Mouse (Mus musculus) activated CD4-positive, CD25-positive, alpha-beta regulatory T cell, adult 9 weeks (primary cell): ENCODE results near the gene Prss21. TPM values are rescaled to one million over a fixed set of nuclear protein-coding genes. Genes with fewer than 3 reads are reported as not detected.

ENCODE experiments used
- polyA plus RNA-seq: library from polyadenylated mRNA; unstranded; fragments of 100-300 nt; shearing (Covaris generic); gene quantifications from one replicate; pipeline ENCODE4 v1.2.1, GENCODE M21; 2017

Gene Prss21
- not detected for polyA plus RNA-seq

GRCm38 (mm10) chr17:23867756-23868155 lies at the start of gene Prss21:
Prss21 (plus strand) TSS chr17:23868056.

GRCm38 (mm10) chr17:23829064-23829619 lies 38.7 kb upstream of the Prss21 start, which contains the start of gene Elob:
Elob (minus strand) TSS chr17:23829136.

GRCm38 (mm10) chr17:23836006-23836575 lies 31.8 kb upstream of the Prss21 start, which contains the start of gene Prss33:
Prss33 (minus strand) TSS chr17:23836056.

GRCm38 (mm10) chr17:23843812-23844273 lies 24.0 kb upstream of the Prss21 start, which contains the start of the genes Prss32 and Prss41:
Prss32 (plus strand) TSS chr17:23843855.
Prss41 (minus strand) TSS chr17:23844172.

GRCm38 (mm10) chr17:23880576-23880975 lies 12.7 kb downstream of the Prss21 start, which contains the start of the genes Dcpp1 and Dcpp2:
Dcpp1 (plus strand) TSS chr17:23880876.
Dcpp2 (plus strand) TSS chr17:23880880.

GRCm38 (mm10) chr17:23917158-23917557 lies 49.3 kb downstream of the Prss21 start, which contains the start of gene Dcpp3:
Dcpp3 (plus strand) TSS chr17:23917458.

Other genes with a start within 250 kb of the Prss21 start
- 0.60 TPM for gene Mmp25, start 222.8 kb upstream of the Prss21 start, polyA plus RNA-seq
- not detected for gene Bicdl2, start 207.6 kb upstream of the Prss21 start, polyA plus RNA-seq
- 64.9 TPM for gene Hcfc1r1, start 194.5 kb upstream of the Prss21 start, polyA plus RNA-seq
- gene Thoc6, start 194.2 kb upstream of the Prss21 start, polyA plus RNA-seq, result 31.2 TPM
- 6.5 TPM for gene Tnfrsf12a, start 190.6 kb upstream of the Prss21 start, polyA plus RNA-seq
- not detected for gene Cldn6, start 188.8 kb upstream of the Prss21 start, polyA plus RNA-seq
- not detected for gene Cldn9, start 184.0 kb upstream of the Prss21 start, polyA plus RNA-seq
- gene 1520401A03Rik, start 145.3 kb upstream of the Prss21 start, polyA plus RNA-seq, result not detected
- gene Pkmyt1, start 141.7 kb upstream of the Prss21 start, polyA plus RNA-seq, result 19.9 TPM
- 8.8 TPM for gene Paqr4, start 127.2 kb upstream of the Prss21 start, polyA plus RNA-seq
- 5.7 TPM for gene Kremen2, start 122.2 kb upstream of the Prss21 start, polyA plus RNA-seq
- 31.6 TPM for gene Flywch1, start 96.5 kb upstream of the Prss21 start, polyA plus RNA-seq
- gene Flywch2, start 82.0 kb upstream of the Prss21 start, polyA plus RNA-seq, result 4.9 TPM
- 454 TPM for gene Srrm2, start 77.5 kb upstream of the Prss21 start, polyA plus RNA-seq
- gene Elob, start 38.9 kb upstream of the Prss21 start, polyA plus RNA-seq, result 708 TPM
- gene Prss33, start 32.0 kb upstream of the Prss21 start, polyA plus RNA-seq, result 0.49 TPM
- not detected for gene Prss32, start 24.2 kb upstream of the Prss21 start, polyA plus RNA-seq
- gene Prss41, start 23.9 kb upstream of the Prss21 start, polyA plus RNA-seq, result 5.6 TPM
- gene Dcpp1, start 12.8 kb downstream of the Prss21 start, polyA plus RNA-seq, result not detected
- not detected for gene Dcpp2, start 12.8 kb downstream of the Prss21 start, polyA plus RNA-seq
- gene Dcpp3, start 49.4 kb downstream of the Prss21 start, polyA plus RNA-seq, result not detected
- gene Sbp, start 73.6 kb downstream of the Prss21 start, polyA plus RNA-seq, result not detected
- gene Sbpl, start 87.2 kb downstream of the Prss21 start, polyA plus RNA-seq, result not detected
- 0.61 TPM for gene Prss30, start 112.5 kb downstream of the Prss21 start, polyA plus RNA-seq
- gene Prss22, start 130.0 kb downstream of the Prss21 start, polyA plus RNA-seq, result not detected
- gene Prss27, start 170.1 kb downstream of the Prss21 start, polyA plus RNA-seq, result 0.88 TPM
- 8.6 TPM for gene Kctd5, start 205.4 kb downstream of the Prss21 start, polyA plus RNA-seq